Mouse (Mus musculus) limb, embryonic 13.5 days (tissue): ENCODE data around the gene Morn3. TPM values are rescaled to one million over a fixed set of nuclear protein-coding genes. Genes with fewer than 3 reads are reported as not detected.

Experiments used
- ATAC-seq: fragments of 200-750 bp; cut with Nextera tagmentation; 2 replicates; pipeline ENCODE4 v1.8.0; 2017; ENCODE audit warnings: low read depth, moderate number of reproducible peaks, moderate TSS enrichment; ENCODE audit not compliant: low FRiP score
- H3K27ac ChIP-seq: fragments of 300-500 bp; sonication (generic); 2 replicates; pipeline ENCODE4 v1.5.1; 2015; ENCODE audit warnings: inconsistent platforms, mild to moderate bottlenecking, moderate library complexity
- H3K27me3 ChIP-seq: fragments of 300-500 bp; sonication (generic); 2 replicates; pipeline ENCODE4 v1.6.1; 2015; ENCODE audit warnings: mild to moderate bottlenecking, inconsistent platforms
- H3K36me3 ChIP-seq: fragments of 300-500 bp; sonication (generic); 2 replicates; pipeline ENCODE4 v1.6.1; 2015; ENCODE audit warnings: inconsistent platforms, mild to moderate bottlenecking, moderate library complexity
- H3K4me1 ChIP-seq: fragments of 300-500 bp; sonication (generic); 2 replicates; pipeline ENCODE4 v1.6.1; 2015; ENCODE audit warnings: inconsistent platforms
- H3K4me2 ChIP-seq: fragments of 300-500 bp; sonication (generic); replicated peaks from 2 replicates; pipeline ENCODE4 v1.6.1; 2015; ENCODE audit warnings: inconsistent platforms, mild to moderate bottlenecking, moderate library complexity
- H3K4me3 ChIP-seq: fragments of 300-500 bp; sonication (generic); 2 replicates; pipeline ENCODE4 v1.5.1; 2015; ENCODE audit warnings: moderate library complexity, mild to moderate bottlenecking, inconsistent platforms
- H3K9ac ChIP-seq: fragments of 300-500 bp; sonication (generic); 2 replicates; pipeline ENCODE4 v1.6.1; 2015; ENCODE audit warnings: mild to moderate bottlenecking, inconsistent platforms
- H3K9me3 ChIP-seq: fragments of 300-500 bp; sonication (generic); 2 replicates; pipeline ENCODE4 v1.6.1; 2016; ENCODE audit warnings: inconsistent platforms
- WGBS: fragments of 180-500 bp; shearing (Covaris S2); methylation state at CpG from one replicate; pipeline ENCODE4 v1.1.7; 2015; 5-methylcytosine and 5-hydroxymethylcytosine counted together
- polyA plus RNA-seq: library from polyadenylated mRNA; unstranded; fragments of >200 nt; fragmentation: Nextera tagmentation; extraction: Ambion mirVana; gene quantifications from 2 replicates; pipeline ENCODE4 v1.2.1, GENCODE M21; 2015

Gene Morn3
- polyA plus RNA-seq, 1 experiment from 2014 or later: not detected

DNA sequence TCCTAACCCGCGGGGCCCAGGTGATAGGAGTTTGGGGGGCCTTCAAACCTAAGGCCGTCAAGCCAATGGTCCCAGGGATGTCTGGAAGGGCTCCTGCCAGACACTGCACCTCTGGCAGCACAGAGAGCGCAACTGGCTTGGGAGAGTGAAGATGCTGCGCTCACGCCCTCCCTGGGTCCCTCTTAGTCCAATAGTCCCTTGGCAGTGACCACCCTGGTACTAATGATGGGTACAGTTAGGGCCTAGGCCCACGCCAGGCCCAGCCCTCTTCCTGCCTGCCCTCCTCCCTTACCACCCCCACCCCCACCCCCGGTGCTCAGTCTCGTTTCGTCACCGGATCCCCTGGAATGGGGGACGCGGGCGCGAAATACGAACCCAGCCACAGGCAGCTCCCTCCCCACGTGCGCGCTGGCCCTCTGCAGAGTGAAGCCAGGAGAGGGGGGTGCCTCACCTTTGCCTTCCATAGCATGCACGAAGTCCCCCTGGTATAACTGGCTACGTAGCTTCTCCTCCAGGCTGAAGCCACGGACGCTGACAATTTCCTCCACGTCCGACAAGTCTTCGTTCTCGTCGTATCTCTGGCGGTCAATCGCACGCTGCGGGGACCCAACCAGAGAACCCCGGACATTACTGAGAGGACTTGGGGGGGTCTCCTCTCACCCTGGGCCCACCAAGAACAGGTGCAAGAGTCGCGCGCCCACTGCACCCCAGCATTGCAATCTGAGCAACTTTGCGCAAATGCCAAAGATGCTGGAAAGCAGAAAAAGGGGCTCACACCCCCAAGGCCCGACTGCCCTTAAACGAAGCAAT lies 59.4 kb downstream of the Morn3 start:
- peak overlapping the region; percentile 80 for H3K9ac ChIP-seq
- peak overlapping the region; percentile 85; the same call in 1 of the 2 replicates for H3K27ac ChIP-seq
- peak overlapping the region; percentile 99 for H3K4me2 ChIP-seq
- H3K4me1 ChIP-seq: peaks cover 49% of the 10 kb centered on the region
- H3K27me3 ChIP-seq: no peaks in the 10 kb centered on the region
- 1% methylated on average over 39 of the region's 39 CpGs for WGBS
- no peaks in the 10 kb centered on the region for H3K9me3 ChIP-seq
- H3K4me3 ChIP-seq: peak overlapping the region; percentile 65
- ATAC-seq: peak; percentile 37; the same call in 1 of the 2 replicates
- H3K36me3 ChIP-seq: peaks cover 2% of the 10 kb centered on the region; the same call in 1 of the 2 replicates

DNA sequence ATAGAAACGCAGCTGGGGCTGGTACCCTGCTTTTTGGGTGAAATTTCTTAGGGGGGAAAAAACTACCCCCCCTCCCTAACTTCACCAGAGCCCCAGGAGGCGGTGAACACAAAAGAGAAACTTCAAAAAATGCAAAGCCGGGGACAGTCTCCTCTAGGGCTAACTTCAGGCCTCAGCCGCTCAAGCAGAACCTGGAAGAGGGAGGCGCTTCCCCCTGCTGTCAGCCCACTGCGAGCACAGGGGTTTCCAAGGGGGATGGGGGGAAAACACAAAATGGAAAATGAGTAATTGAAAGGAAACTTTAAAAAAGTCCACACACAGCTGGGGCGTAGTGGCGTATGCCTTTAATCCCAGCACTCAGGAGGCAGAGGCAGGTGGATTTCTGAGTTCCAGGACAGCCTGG lies 60.7 kb downstream of the Morn3 start:
- no peaks in the 10 kb centered on the region for H3K27me3 ChIP-seq
- H3K4me2 ChIP-seq: peak overlapping the region; percentile 99
- H3K9ac ChIP-seq: peak overlapping the region; percentile 35; the same call in 1 of the 2 replicates
- no peak overlapping the region for H3K4me3 ChIP-seq
- no peak for ATAC-seq
- no peaks in the 10 kb centered on the region for H3K9me3 ChIP-seq
- H3K4me1 ChIP-seq: peaks cover 43% of the 10 kb centered on the region
- WGBS: 39% methylated on average over 8 of the region's 8 CpGs
- H3K27ac ChIP-seq: peak overlapping the region; percentile 3; the same call in 1 of the 2 replicates
- peaks cover 9% of the 10 kb centered on the region; the same call in 1 of the 2 replicates for H3K36me3 ChIP-seq

Other genes with a start within 250 kb of the Morn3 start
- gene Anapc5, start 225.7 kb downstream of the Morn3 start, polyA plus RNA-seq: 463 and 482 TPM in 2 replicates
- 41.8 and 42.4 TPM in 2 replicates for gene Rnf34, start 197.0 kb downstream of the Morn3 start, polyA plus RNA-seq
- gene Kdm2b, start 57.2 kb downstream of the Morn3 start, polyA plus RNA-seq: 64.3 and 66.6 TPM in 2 replicates
- 15.3 and 15.5 TPM in 2 replicates for gene Orai1, start 31.9 kb downstream of the Morn3 start, polyA plus RNA-seq
- 16.7 and 19.1 TPM in 2 replicates for gene Tmem120b, start 21.4 kb upstream of the Morn3 start, polyA plus RNA-seq
- gene Rhof, start 85.7 kb upstream of the Morn3 start, polyA plus RNA-seq: 3.7 and 4.6 TPM in 2 replicates
- 11.1 and 12.0 TPM in 2 replicates for gene Setd1b, start 95.2 kb upstream of the Morn3 start, polyA plus RNA-seq
- 99.6 and 104 TPM in 2 replicates for gene Psmd9, start 122.4 kb upstream of the Morn3 start, polyA plus RNA-seq
- gene Hpd, start 135.7 kb upstream of the Morn3 start, polyA plus RNA-seq: not detected in 2 replicates
- 0.61 and 1.1 TPM in 2 replicates for gene Wdr66, start 205.1 kb upstream of the Morn3 start, polyA plus RNA-seq